ENCODE assay signal across 8 mouse cellular contexts in the genomic region with DNA sequence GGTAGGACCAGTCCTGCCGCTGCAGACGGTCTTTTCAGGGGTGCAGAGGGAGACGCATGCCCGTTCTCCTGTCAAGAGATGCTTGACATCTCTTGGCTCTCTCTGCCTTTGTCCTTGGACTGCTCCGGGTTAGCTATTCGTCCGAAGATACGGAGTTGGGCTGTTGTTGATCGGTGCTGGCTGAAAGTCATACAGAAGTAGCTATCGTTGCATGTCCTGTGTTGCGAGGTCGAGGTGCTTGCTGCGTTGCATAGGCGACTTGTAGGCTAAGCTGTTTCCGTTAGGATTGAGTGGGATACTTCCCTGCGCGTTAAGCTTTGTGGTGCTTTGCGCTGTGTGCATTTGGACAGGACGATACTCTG. TPM values are rescaled to one million over a fixed set of nuclear protein-coding genes. Genes with fewer than 3 reads are reported as not detected.
DNase-seq lines count a peak whose midpoint lies in the region; ATAC-seq and TF ChIP-seq lines count a peak whose summit lies in the region.

No protein-coding gene starts in this region.

- no peak for ATAC-seq in embryonic facial prominence, embryonic 12.5 days (ENCODE audit: insufficient number of reproducible peaks, insufficient read depth, low FRiP score, low TSS enrichment)
- no peak for ATAC-seq in hindbrain, embryonic 11.5 days (ENCODE audit: low FRiP score)
- no peak for ATAC-seq in liver, embryonic 14.5 days (ENCODE audit: insufficient read depth)

- H3K9ac ChIP-seq in embryonic facial prominence, embryonic 12.5 days = peak overlapping the region; percentile 100
- H3K9ac ChIP-seq in hindbrain, embryonic 11.5 days (ENCODE audit: low read depth, low read length) = peak overlapping the region; percentile 98
- peak overlapping the region; percentile 88 for H3K9ac ChIP-seq in liver, embryonic 14.5 days (replicated peaks)

- H3K4me1 ChIP-seq in embryonic facial prominence, embryonic 12.5 days = peaks cover 32% of the 10 kb centered on the region
- H3K4me1 ChIP-seq in hindbrain, embryonic 11.5 days (replicated peaks; ENCODE audit: control insufficient read depth, insufficient read depth, low read length) = peaks cover 4% of the 10 kb centered on the region; the same call in 1 of the 2 replicates
- peaks cover 22 to 39% of the 10 kb centered on the region in 2 experiments for H3K4me1 ChIP-seq in liver, embryonic 14.5 days (replicated peaks; ENCODE audit: control insufficient read depth in 2 of 2, insufficient read depth in 2 of 2, low read length in 1 of 2)
- peaks cover 18% of the 10 kb centered on the region; the same call in 1 of the 2 replicates for H3K4me1 ChIP-seq in small intestine, adult 2 months (ENCODE audit: control insufficient read depth, insufficient read depth, insufficient read length, low read length)

- WGBS in embryonic facial prominence, embryonic 12.5 days = under 1% methylated on average over 19 of the region's 19 CpGs
- under 1% methylated on average over 19 of the region's 19 CpGs for WGBS in hindbrain, embryonic 11.5 days
- under 1% methylated on average over 19 of the region's 19 CpGs for WGBS in liver, embryonic 14.5 days (ENCODE audit: insufficient replicate concordance)
- under 1% methylated on average over 19 of the region's 19 CpGs for WGBS in small intestine, adult 2 months

- H3K36me3 ChIP-seq in embryonic facial prominence, embryonic 12.5 days = peaks cover 4% of the 10 kb centered on the region; the same call in 1 of the 2 replicates
- H3K36me3 ChIP-seq in hindbrain, embryonic 11.5 days (ENCODE audit: control insufficient read depth, insufficient read depth, low read length) = no peaks in the 10 kb centered on the region
- H3K36me3 ChIP-seq in liver, embryonic 14.5 days (replicated peaks; ENCODE audit: control insufficient read depth, insufficient read depth, low read depth) = no peaks in the 10 kb centered on the region
- H3K36me3 ChIP-seq in small intestine, adult 2 months (ENCODE audit: control insufficient read depth, insufficient read depth, low read length) = 0 out of 2 replicates have a peak, but pooled peaks cover 3% of the 10 kb centered on the region

- TF ChIP-seq CTCF in liver, embryonic 14.5 days (IDR thresholded peaks at IDR 0.05; ENCODE audit: low read depth) = no peak
- no peak for TF ChIP-seq CTCF in small intestine, adult 2 months (IDR thresholded peaks at IDR 0.05; ENCODE audit: extremely low read depth, insufficient read length, insufficient replicate concordance, low read depth, low read length)

- no peaks in the 10 kb centered on the region for H3K9me3 ChIP-seq in embryonic facial prominence, embryonic 12.5 days
- H3K9me3 ChIP-seq in hindbrain, embryonic 11.5 days (ENCODE audit: control insufficient read depth, low read length) = no peaks in the 10 kb centered on the region
- H3K9me3 ChIP-seq in liver, embryonic 14.5 days (ENCODE audit: control insufficient read depth, low read length) = no peaks in the 10 kb centered on the region

- no peaks in the 10 kb centered on the region for H3K27me3 ChIP-seq in embryonic facial prominence, embryonic 12.5 days
- H3K27me3 ChIP-seq in hindbrain, embryonic 11.5 days (ENCODE audit: control insufficient read depth, insufficient read depth, low read length) = no peaks in the 10 kb centered on the region
- no peaks in the 10 kb centered on the region for H3K27me3 ChIP-seq in liver, embryonic 14.5 days (ENCODE audit: control insufficient read depth, insufficient read depth, low read length)
- H3K27me3 ChIP-seq in small intestine, adult 2 months (ENCODE audit: control insufficient read depth, insufficient read depth, low read length) = no peaks in the 10 kb centered on the region

- H3K4me2 ChIP-seq in embryonic facial prominence, embryonic 12.5 days (replicated peaks) = peak overlapping the region; percentile 92
- peak overlapping the region; percentile 89 for H3K4me2 ChIP-seq in hindbrain, embryonic 11.5 days (replicated peaks; ENCODE audit: low read depth, low read length)
- peak overlapping the region; percentile 86 for H3K4me2 ChIP-seq in liver, embryonic 14.5 days (ENCODE audit: low read depth)

- TF ChIP-seq EP300 in liver, embryonic 14.5 days (IDR thresholded peaks at IDR 0.05; ENCODE audit: low read depth) = no peak

- peak overlapping the region; percentile 99 for H3K27ac ChIP-seq in embryonic facial prominence, embryonic 12.5 days
- H3K27ac ChIP-seq in hindbrain, embryonic 11.5 days (ENCODE audit: low read depth, low read length) = peak overlapping the region; percentile 100
- H3K27ac ChIP-seq in liver, embryonic 14.5 days = peak overlapping the region; percentile 5
- H3K27ac ChIP-seq in small intestine, adult 2 months (ENCODE audit: insufficient read depth, low read depth, low read length) = peak overlapping the region; percentile 45

- DNase-seq in right cerebral cortex, postnatal 25 days = peak; percentile 14
- no peak for DNase-seq in right cerebral cortex, postnatal 14 days
- DNase-seq in hindbrain, embryonic 11.5 days (ENCODE audit: low spot score) = peak; percentile 58
- no peak for DNase-seq in liver, embryonic 14.5 days (ENCODE audit: low read depth in 3 of 3, low spot score in 3 of 3)
- no peak for DNase-seq in right cerebral cortex, adult 2 months (ENCODE audit: low spot score in 2 of 2)
- DNase-seq in urinary bladder, postnatal 10 days (ENCODE audit: low spot score) = no peak

- H3K4me3 ChIP-seq in embryonic facial prominence, embryonic 12.5 days = peak overlapping the region; percentile 99
- H3K4me3 ChIP-seq in hindbrain, embryonic 11.5 days (ENCODE audit: low read depth, low read length) = peak overlapping the region; percentile 98
- peak overlapping the region; percentile 89 to 96 for H3K4me3 ChIP-seq in liver, embryonic 14.5 days (ENCODE audit: insufficient read depth in 1 of 2, low read depth in 2 of 2, low read length in 2 of 2)
- peak overlapping the region; percentile 92 for H3K4me3 ChIP-seq in small intestine, adult 2 months (ENCODE audit: low read depth, low read length)

- 0 out of 2 replicates have a peak, but pooled peaks have one; percentile 13 for TF ChIP-seq POLR2A in small intestine, adult 2 months (IDR thresholded peaks at IDR 0.05; ENCODE audit: low read depth, low read length)

RNA-seq across cellular contexts. Expression of a gene that starts 0.5 kb away (rescaled TPM):
- polyA plus RNA-seq in embryonic facial prominence, embryonic 12.5 days (2016; fragmentation: Nextera tagmentation; extraction: Ambion mirVana) = 17.8 and 18.0 TPM in 2 replicates
- polyA plus RNA-seq in hindbrain, embryonic 11.5 days (2014; fragmentation: Nextera tagmentation; extraction: Ambion mirVana) = 20.2 and 23.1 TPM in 2 replicates
- 2.9 and 3.1 TPM in 2 replicates for polyA plus RNA-seq in liver, embryonic 14.5 days (2012; rRNA removed)
- polyA plus RNA-seq in liver, embryonic 14.5 days (2014; fragmentation: Nextera tagmentation; extraction: Ambion mirVana) = 3.0 and 4.7 TPM in 2 replicates
- 3.4 and 8.1 TPM in 2 replicates for polyA plus RNA-seq in small intestine, adult 2 months (2012; rRNA removed)

RNA-seq across cellular contexts. Expression of a gene that starts 43.8 kb away (rescaled TPM):
- 54.3 and 59.8 TPM in 2 replicates for polyA plus RNA-seq in embryonic facial prominence, embryonic 12.5 days (2016; fragmentation: Nextera tagmentation; extraction: Ambion mirVana)
- 49.0 and 51.9 TPM in 2 replicates for polyA plus RNA-seq in hindbrain, embryonic 11.5 days (2014; fragmentation: Nextera tagmentation; extraction: Ambion mirVana)
- polyA plus RNA-seq in liver, embryonic 14.5 days (2012; rRNA removed) = 17.2 and 19.8 TPM in 2 replicates
- polyA plus RNA-seq in liver, embryonic 14.5 days (2014; fragmentation: Nextera tagmentation; extraction: Ambion mirVana) = 18.0 and 19.3 TPM in 2 replicates
- polyA plus RNA-seq in small intestine, adult 2 months (2012; rRNA removed) = 10.0 and 17.1 TPM in 2 replicates

RNA-seq across cellular contexts. Expression of a gene that starts 43.9 kb away (rescaled TPM):
- 22.8 and 23.5 TPM in 2 replicates for polyA plus RNA-seq in embryonic facial prominence, embryonic 12.5 days (2016; fragmentation: Nextera tagmentation; extraction: Ambion mirVana)
- 27.6 and 27.7 TPM in 2 replicates for polyA plus RNA-seq in hindbrain, embryonic 11.5 days (2014; fragmentation: Nextera tagmentation; extraction: Ambion mirVana)
- polyA plus RNA-seq in liver, embryonic 14.5 days (2012; rRNA removed) = 8.9 and 12.8 TPM in 2 replicates
- polyA plus RNA-seq in liver, embryonic 14.5 days (2014; fragmentation: Nextera tagmentation; extraction: Ambion mirVana) = 14.1 and 16.1 TPM in 2 replicates
- polyA plus RNA-seq in small intestine, adult 2 months (2012; rRNA removed) = 2.5 and 4.5 TPM in 2 replicates

Comparison
In these comparisons a context has a peak if more than half of its experiments do, and no peak if none do; other contexts are left out.
1. DNase-seq: peak in right cerebral cortex, postnatal 25 days (single experiment) and hindbrain, embryonic 11.5 days (single experiment); none in right cerebral cortex, postnatal 14 days (single experiment), liver, embryonic 14.5 days (0 of 3), right cerebral cortex, adult 2 months (0 of 2) and urinary bladder, postnatal 10 days (single experiment).
2. H3K27ac ChIP-seq: peak in every context shown above with its lines; median percentile 100 in hindbrain, embryonic 11.5 days; 99 in embryonic facial prominence, embryonic 12.5 days; 45 in small intestine, adult 2 months; 5 in liver, embryonic 14.5 days.
3. Peak in every context shown above with its lines, with median percentiles within 50 percentile points of each other: H3K4me2 ChIP-seq, H3K4me3 ChIP-seq and H3K9ac ChIP-seq.